Mouse (Mus musculus): ENCODE measurements around the gene Yipf1.

DNA sequence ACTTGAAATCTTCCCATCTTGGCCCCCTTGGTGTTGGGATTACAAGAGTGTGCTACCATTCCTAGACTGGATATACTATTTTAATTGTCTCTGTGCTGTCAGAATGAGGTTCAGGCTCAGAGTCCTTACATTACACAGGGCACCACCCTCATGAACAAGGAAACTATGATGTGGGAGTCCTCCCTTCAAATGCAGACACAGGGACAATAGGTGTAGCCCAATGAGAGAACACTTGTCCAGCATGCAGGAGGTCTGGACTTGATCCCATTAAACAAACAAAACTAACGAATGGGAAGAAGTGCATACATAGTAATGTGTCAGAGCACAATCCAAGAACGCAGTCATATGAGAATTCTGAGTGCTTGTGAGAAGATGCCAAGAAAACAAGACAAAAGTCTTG, 26.6 kb upstream of the Yipf1 start:
- TF ChIP-seq CTCF (IDR thresholded peaks at IDR 0.05; ENCODE audit: control insufficient read depth, insufficient read depth, low read length) = no peak
- no peak for TF ChIP-seq POLR2A (IDR thresholded peaks at IDR 0.05; ENCODE audit: borderline replicate concordance, control insufficient read depth, low read depth, low read length)
